Mouse (Mus musculus) cerebellum, adult 9-11 months (tissue): ENCODE measurements at regions not wholly inside any gene's neighbourhood (a gene's known extent, or its start where the extent isn't known, plus 50 kb on each side); places are given as distances from the start of the nearest gene placed in this dataset.
A peak's percentile ranks its signal among the peaks of the same experiment; 100 is the strongest.

ENCODE experiments used
- DNase-seq: peaks from one replicate; pipeline ENCODE4 v3.0.0; 2022

- no peak for DNase-seq
Observed at GRCm38 (mm10) chr9:83326437-83327086, 114.4 kb downstream of the Lca5 start.

GRCm38 (mm10) chr9:83325910-83326309, 115.0 kb downstream of the Lca5 start:
- no peak for DNase-seq

GRCm38 (mm10) chr9:83324336-83324735, 116.6 kb downstream of the Lca5 start:
- DNase-seq, result no peak

GRCm38 (mm10) chr9:83322991-83323583, 117.8 kb downstream of the Lca5 start:
- DNase-seq, result no peak

GRCm38 (mm10) chr9:83321793-83322192, 119.1 kb downstream of the Lca5 start:
- DNase-seq, result no peak

GRCm38 (mm10) chr9:83320834-83321233, 120.1 kb downstream of the Lca5 start:
- DNase-seq, result no peak

GRCm38 (mm10) chr9:83316818-83317162, 124.1 kb downstream of the Lca5 start:
- no peak for DNase-seq

- DNase-seq, result peak; percentile 30
Observed at GRCm38 (mm10) chr9:83315941-83316817, 124.7 kb downstream of the Lca5 start.

GRCm38 (mm10) chr9:83308771-83309170, 132.2 kb downstream of the Lca5 start:
- no peak for DNase-seq

GRCm38 (mm10) chr9:83308092-83308491, 132.8 kb downstream of the Lca5 start:
- DNase-seq, result no peak

- no peak for DNase-seq
Observed at GRCm38 (mm10) chr9:83307349-83307938, 133.5 kb downstream of the Lca5 start.

- DNase-seq, result no peak
Observed at GRCm38 (mm10) chr9:83304925-83305324, 136.0 kb downstream of the Lca5 start.

GRCm38 (mm10) chr9:83300500-83300899, 140.4 kb downstream of the Lca5 start:
- no peak for DNase-seq

GRCm38 (mm10) chr9:83300044-83300443, 140.9 kb downstream of the Lca5 start:
- DNase-seq, result no peak

- no peak for DNase-seq
Observed at GRCm38 (mm10) chr9:83299623-83300022, 141.3 kb downstream of the Lca5 start.

GRCm38 (mm10) chr9:83295453-83295852, 145.5 kb downstream of the Lca5 start:
- no peak for DNase-seq

GRCm38 (mm10) chr9:83294441-83294840, 146.5 kb downstream of the Lca5 start:
- peak; percentile 29 for DNase-seq

- DNase-seq, result no peak
Observed at GRCm38 (mm10) chr9:83284097-83284496, 137.6 kb upstream of the Hmgn3 start.

GRCm38 (mm10) chr9:83283662-83284061, 137.2 kb upstream of the Hmgn3 start:
- DNase-seq, result no peak

GRCm38 (mm10) chr9:83283249-83283648, 136.8 kb upstream of the Hmgn3 start:
- no peak for DNase-seq

- no peak for DNase-seq
Observed at GRCm38 (mm10) chr9:83277791-83278190, 131.3 kb upstream of the Hmgn3 start.

GRCm38 (mm10) chr9:83277356-83277755, 130.9 kb upstream of the Hmgn3 start:
- DNase-seq, result no peak

GRCm38 (mm10) chr9:83276291-83276690, 129.8 kb upstream of the Hmgn3 start:
- DNase-seq, result no peak
